Mouse (Mus musculus): ENCODE results near the gene Cops9.

DNA sequence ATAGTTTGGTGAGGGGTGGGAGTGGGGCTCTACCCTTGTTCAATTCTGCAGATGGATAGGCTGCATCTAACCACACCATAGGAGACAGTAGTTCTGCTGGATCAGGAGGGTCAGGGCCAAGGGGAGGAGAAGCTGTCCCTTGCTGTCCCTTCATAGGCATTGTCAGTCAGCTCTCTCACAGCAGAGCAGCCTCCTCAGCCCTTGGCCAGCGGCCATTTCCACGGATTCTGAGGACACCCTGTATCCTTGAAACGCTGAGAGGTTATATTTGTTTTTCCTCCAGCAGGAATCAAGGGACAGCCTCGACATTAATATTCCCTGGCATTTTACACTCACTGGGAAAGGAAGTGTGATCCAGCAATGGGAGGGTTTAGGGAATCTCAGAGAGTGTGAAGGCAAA, 23.4 kb downstream of the Cops9 start:
- TF ChIP-seq CTCF (IDR thresholded peaks at IDR 0.05; ENCODE audit: low read depth) (no peak), EP300 (IDR thresholded peaks at IDR 0.05; ENCODE audit: low read depth) (no peak)
